Mouse (Mus musculus): ENCODE results near the gene Foxo1. TPM values are rescaled to one million over a fixed set of nuclear protein-coding genes. Genes with fewer than 3 reads are reported as not detected.

Foxo1 gene
- polyA plus RNA-seq, 1 experiment from 2014 or later: 4.8 TPM

GRCm38 (mm10) chr3:52257782-52258441 lies 10.2 kb upstream of the Foxo1 start:
- Histone ChIP-seq H3K79me2 (ENCODE audit: inconsistent target) (no peaks in the 10 kb centered on the region), H3K36me3 (ENCODE audit: inconsistent target) (no peaks in the 10 kb centered on the region), H3K27ac (no peak overlapping the region), H3K4me3 (ENCODE audit: inconsistent target) (no peak overlapping the region)
- 20% methylated on average over 18 of the region's 18 CpGs for WGBS (ENCODE audit: missing documents)

GRCm38 (mm10) chr3:52258532-52258931 lies 9.6 kb upstream of the Foxo1 start:
- no peak overlapping the region for H3K4me3 ChIP-seq (ENCODE audit: inconsistent target)
- no peaks in the 10 kb centered on the region for H3K79me2 ChIP-seq (ENCODE audit: inconsistent target)
- whole genome bisulfite sequencing (ENCODE audit: missing documents): 71% methylated on average over 3 of the region's 3 CpGs
- H3K27ac ChIP-seq: no peak overlapping the region
- no peaks in the 10 kb centered on the region for H3K36me3 ChIP-seq (ENCODE audit: inconsistent target)

DNA sequence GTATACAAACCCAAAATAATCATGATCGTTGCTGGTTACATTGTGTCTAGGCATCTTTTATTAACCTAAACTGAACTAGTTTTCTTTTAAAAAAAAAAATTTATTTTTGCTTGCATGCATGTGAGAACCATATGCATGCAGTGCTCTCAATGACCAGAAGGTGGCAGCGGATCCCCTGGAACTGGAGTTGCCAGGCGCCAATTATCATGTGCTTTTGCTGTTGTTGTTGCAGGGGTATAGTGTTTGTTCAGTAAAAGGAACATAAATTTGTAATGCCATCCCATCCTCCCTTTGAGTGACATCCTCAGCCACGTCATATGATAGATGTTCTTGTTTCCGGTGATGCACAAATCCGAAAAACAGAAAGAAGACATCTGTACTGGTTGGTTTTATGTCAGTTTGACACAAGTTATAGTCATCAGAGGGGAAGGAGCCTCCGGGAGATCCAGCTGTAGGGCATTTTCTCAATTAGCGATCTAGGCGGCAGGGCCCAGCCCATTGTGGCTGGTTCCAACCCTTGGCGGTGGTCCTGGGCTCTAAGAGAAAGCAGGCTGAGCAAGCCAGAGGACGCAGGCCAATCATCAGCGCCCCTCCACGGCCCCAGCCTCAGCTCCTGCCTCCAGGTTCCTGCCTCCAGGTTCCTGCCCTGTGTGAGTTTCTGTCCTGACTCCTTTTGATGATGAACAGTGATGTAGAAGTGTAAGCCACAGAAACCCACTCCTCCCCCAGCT lies 5.5 kb upstream of the Foxo1 start:
- Histone ChIP-seq H3K79me2 (ENCODE audit: inconsistent target) (no peaks in the 10 kb centered on the region), H3K4me3 (ENCODE audit: inconsistent target) (no peak overlapping the region)
- WGBS (ENCODE audit: missing documents): 53% methylated on average over 11 of the region's 13 CpGs

GRCm38 (mm10) chr3:52264354-52264753 lies 3.8 kb upstream of the Foxo1 start:
- 88% methylated on average over 8 of the region's 8 CpGs for WGBS (ENCODE audit: missing documents)

More for the DNA sequence above, 5.5 kb upstream of the Foxo1 start:
- H3K36me3 ChIP-seq (ENCODE audit: inconsistent target): no peaks in the 10 kb centered on the region
- no peak overlapping the region for H3K27ac ChIP-seq

GRCm38 (mm10) chr3:52266606-52267160 lies 1.5 kb upstream of the Foxo1 start:
- 55% methylated on average over 17 of the region's 17 CpGs for WGBS (ENCODE audit: missing documents)
- Histone ChIP-seq H3K4me3 (ENCODE audit: inconsistent target) (peak overlapping the region; percentile 40; the same call in 1 of the 2 replicates), H3K27ac (no peak overlapping the region), H3K79me2 (ENCODE audit: inconsistent target) (peaks cover 8% of the 10 kb centered on the region; the same call in 1 of the 2 replicates), H3K36me3 (ENCODE audit: inconsistent target) (no peaks in the 10 kb centered on the region)

More at GRCm38 (mm10) chr3:52264354-52264753, 3.8 kb upstream of the Foxo1 start:
- Histone ChIP-seq H3K79me2 (ENCODE audit: inconsistent target) (no peaks in the 10 kb centered on the region), H3K36me3 (ENCODE audit: inconsistent target) (no peaks in the 10 kb centered on the region), H3K27ac (no peak overlapping the region), H3K4me3 (ENCODE audit: inconsistent target) (no peak overlapping the region)

- Histone ChIP-seq H3K79me2 (ENCODE audit: inconsistent target) (peaks cover 14% of the 10 kb centered on the region; the same call in 1 of the 2 replicates), H3K36me3 (ENCODE audit: inconsistent target) (no peaks in the 10 kb centered on the region), H3K27ac (no peak overlapping the region), H3K4me3 (ENCODE audit: inconsistent target) (peak overlapping the region; percentile 40)
- 5% methylated on average over 15 of the region's 15 CpGs for WGBS (ENCODE audit: missing documents)
Observed at GRCm38 (mm10) chr3:52267293-52267651, 864 bp upstream of the Foxo1 start.

DNA sequence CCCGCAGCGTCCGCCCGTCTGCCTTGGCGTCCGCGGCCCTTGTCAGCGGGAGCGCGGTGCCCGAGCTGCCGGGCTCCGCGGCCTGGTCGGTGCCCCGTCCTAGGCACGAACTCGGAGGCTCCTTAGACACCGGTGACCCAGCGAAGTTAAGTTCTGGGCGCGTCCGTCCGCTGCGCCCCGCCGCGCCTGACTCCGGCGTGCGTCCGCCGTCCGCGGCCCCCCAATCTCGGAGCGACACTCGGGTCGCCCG lies 276 bp downstream of the Foxo1 start:
- WGBS (ENCODE audit: missing documents): under 1% methylated on average over 40 of the region's 40 CpGs
- no peak overlapping the region for H3K27ac ChIP-seq

GRCm38 (mm10) chr3:52268737-52269513 lies 789 bp downstream of the Foxo1 start:
- Histone ChIP-seq H3K4me3 (ENCODE audit: inconsistent target) (peak overlapping the region; percentile 45), H3K36me3 (ENCODE audit: inconsistent target) (no peaks in the 10 kb centered on the region), H3K27ac (no peak overlapping the region), H3K79me2 (ENCODE audit: inconsistent target) (peaks cover 27% of the 10 kb centered on the region; the same call in 1 of the 2 replicates)
- under 1% methylated on average over 84 of the region's 89 CpGs for WGBS (ENCODE audit: missing documents)

More for the DNA sequence above, 276 bp downstream of the Foxo1 start:
- peaks cover 25% of the 10 kb centered on the region; the same call in 1 of the 2 replicates for H3K79me2 ChIP-seq (ENCODE audit: inconsistent target)
- H3K36me3 ChIP-seq (ENCODE audit: inconsistent target): no peaks in the 10 kb centered on the region
- H3K4me3 ChIP-seq (ENCODE audit: inconsistent target): no peak overlapping the region

GRCm38 (mm10) chr3:52269514-52270351 lies 1.6 kb downstream of the Foxo1 start:
- Histone ChIP-seq H3K79me2 (ENCODE audit: inconsistent target) (peaks cover 34% of the 10 kb centered on the region; the same call in 1 of the 2 replicates), H3K36me3 (ENCODE audit: inconsistent target) (no peaks in the 10 kb centered on the region), H3K27ac (no peak overlapping the region), H3K4me3 (ENCODE audit: inconsistent target) (peak overlapping the region; percentile 45)
- WGBS (ENCODE audit: missing documents): under 1% methylated on average over 54 of the region's 55 CpGs

GRCm38 (mm10) chr3:52270511-52270910 lies 2.4 kb downstream of the Foxo1 start:
- 53% methylated on average over 3 of the region's 3 CpGs for WGBS (ENCODE audit: missing documents)
- peak overlapping the region; percentile 45 for H3K4me3 ChIP-seq (ENCODE audit: inconsistent target)
- H3K36me3 ChIP-seq (ENCODE audit: inconsistent target): no peaks in the 10 kb centered on the region
- H3K27ac ChIP-seq: no peak overlapping the region
- peaks cover 34% of the 10 kb centered on the region; the same call in 1 of the 2 replicates for H3K79me2 ChIP-seq (ENCODE audit: inconsistent target)

- peaks cover 34% of the 10 kb centered on the region; the same call in 1 of the 2 replicates for H3K79me2 ChIP-seq (ENCODE audit: inconsistent target)
- 93% methylated on average over 5 of the region's 5 CpGs for WGBS (ENCODE audit: missing documents)
- H3K27ac ChIP-seq: no peak overlapping the region
- no peak overlapping the region for H3K4me3 ChIP-seq (ENCODE audit: inconsistent target)
- H3K36me3 ChIP-seq (ENCODE audit: inconsistent target): no peaks in the 10 kb centered on the region
Observed at GRCm38 (mm10) chr3:52271376-52271775, 3.2 kb downstream of the Foxo1 start.

DNA sequence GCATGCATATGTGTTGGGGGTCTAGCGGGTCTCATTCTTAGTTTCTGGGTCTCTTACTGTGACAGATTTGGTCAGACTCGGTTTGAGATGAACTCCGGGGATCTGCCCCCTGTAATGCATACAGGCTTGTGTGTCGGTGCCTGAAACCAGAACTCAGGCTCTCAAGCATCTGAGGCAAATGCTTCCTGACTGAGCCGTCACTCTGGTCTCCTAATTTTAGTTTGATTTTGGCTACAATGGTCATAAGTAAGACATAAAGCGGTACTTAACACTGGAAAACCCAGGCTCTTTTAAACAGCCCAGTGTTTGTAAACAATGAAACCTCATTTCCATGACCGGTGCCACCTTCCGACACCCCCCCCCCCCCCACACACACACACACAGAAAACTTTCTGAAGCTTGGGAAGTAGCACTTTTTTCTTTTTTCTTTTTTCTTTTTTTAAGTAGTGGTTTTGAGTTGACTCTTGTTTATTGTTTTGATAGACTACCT lies 4.3 kb downstream of the Foxo1 start:
- Histone ChIP-seq H3K27ac (no peak overlapping the region), H3K36me3 (ENCODE audit: inconsistent target) (no peaks in the 10 kb centered on the region), H3K4me3 (ENCODE audit: inconsistent target) (no peak overlapping the region), H3K79me2 (ENCODE audit: inconsistent target) (peaks cover 34% of the 10 kb centered on the region; the same call in 1 of the 2 replicates)
- 98% methylated on average over 6 of the region's 8 CpGs for WGBS (ENCODE audit: missing documents)

DNA sequence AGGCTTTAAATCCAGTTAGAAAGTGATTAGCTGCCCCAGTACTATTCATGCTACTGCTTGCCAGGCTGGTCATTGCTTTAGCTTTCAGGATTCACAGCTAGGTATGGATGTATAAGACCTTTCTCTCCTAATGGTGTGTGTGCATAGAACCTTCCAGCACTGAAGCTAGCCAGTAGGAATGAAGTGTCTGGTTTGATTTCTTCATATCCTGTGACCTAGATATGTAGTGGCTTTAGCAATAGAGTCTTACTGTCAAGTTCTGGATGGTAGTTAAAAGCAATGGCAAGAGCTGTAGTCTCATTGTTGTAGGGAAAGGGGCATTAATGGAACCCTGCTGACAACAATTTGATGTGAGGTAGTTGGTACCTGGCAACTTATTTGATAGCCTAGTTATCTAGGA lies 6.3 kb downstream of the Foxo1 start:
- Histone ChIP-seq H3K36me3 (ENCODE audit: inconsistent target) (no peaks in the 10 kb centered on the region), H3K79me2 (ENCODE audit: inconsistent target) (peaks cover 34% of the 10 kb centered on the region; the same call in 1 of the 2 replicates), H3K27ac (no peak overlapping the region), H3K4me3 (ENCODE audit: inconsistent target) (no peak overlapping the region)
